Mouse (Mus musculus) testis, postnatal 10 days (tissue): ENCODE measurements around the gene Amfr.

Source experiments
- DNase-seq: peaks from one replicate; pipeline ENCODE4 v3.0.0; 2021; ENCODE audit warnings: low spot score

Gene Amfr

DNA sequence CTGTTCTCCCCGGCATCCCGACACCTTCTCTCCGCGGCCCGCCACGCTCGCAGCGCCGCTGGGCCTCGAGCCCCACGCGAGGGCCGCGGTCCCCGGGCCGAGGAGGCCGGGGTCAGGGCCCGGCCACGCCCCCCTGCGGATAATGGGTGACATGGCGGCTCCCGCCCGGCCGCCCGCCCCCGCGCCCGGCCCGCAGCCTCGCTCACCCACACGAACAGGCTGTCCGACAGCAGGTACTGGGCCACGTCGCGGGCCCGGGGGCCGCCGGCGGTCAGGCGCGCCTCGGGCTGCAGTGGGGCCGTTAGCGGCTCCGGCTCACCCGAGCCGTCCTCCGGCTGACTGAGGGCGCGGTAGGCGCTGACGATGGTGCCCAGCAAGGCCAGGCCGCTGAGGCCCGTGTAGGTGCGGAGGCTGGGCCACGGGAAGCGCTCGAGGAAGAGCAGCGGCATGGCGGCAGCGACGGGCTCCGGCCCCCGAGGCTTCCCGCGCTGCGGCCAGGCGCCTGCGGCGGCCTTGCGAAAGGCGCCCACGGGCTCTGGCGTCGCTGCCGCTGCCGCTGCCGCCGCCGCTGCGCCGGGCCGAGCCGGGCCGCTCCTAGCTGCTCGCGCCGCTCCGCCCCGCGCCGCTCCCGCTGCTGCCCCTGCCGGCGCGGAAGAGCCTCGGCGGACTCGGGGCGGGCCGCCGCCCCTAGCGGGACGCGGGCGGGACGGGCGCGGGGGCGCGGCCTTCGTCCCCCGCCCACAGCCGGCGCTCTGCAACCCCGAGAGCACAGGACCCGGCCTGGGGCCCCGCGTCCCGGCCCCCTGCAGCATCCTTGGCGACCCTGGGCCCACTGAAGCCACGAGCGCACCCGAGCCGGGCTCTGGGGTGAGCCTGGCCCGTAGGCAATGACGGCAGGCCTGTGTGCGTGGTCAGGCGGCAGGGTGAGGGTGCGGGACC lies at the start of gene Amfr:
TSS of gene Amfr (minus strand) at position 830 of the 939 bp plus-strand sequence.
- DNase-seq, result peak; percentile 85

DNA sequence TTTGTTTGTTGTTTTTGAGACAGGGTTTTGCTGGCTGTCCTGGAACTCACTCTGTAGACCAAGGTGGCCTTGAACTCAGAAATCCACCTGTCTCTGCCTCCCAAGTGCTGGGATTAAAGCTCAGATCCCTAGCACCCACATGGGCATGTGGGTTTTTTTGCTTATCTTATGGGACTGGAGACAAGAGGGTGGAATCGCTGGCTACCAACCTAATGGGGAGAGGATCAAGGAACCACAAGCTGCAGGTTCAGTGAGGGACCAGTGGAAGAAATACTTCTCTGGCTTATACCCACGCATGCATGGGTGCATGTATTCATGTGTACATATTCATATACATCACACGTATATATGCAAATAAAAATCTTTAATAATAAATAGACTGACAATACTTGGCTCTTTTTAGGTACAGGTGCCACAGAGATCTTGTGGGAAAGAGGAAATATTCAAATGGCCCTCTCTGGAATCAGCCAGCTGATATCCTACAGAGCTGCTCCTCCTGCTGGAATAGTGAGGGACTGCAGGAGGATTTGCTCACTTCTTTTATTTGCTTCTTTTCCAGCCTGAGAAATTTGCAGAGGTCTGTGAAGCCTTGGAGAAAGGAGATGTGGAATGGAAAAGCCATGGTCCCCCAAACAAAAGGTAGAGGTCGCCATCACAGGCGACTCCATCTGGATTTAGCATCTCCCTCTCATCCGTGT lies 44.7 kb upstream of the Amfr start:
- peak; percentile 80 for DNase-seq

DNA sequence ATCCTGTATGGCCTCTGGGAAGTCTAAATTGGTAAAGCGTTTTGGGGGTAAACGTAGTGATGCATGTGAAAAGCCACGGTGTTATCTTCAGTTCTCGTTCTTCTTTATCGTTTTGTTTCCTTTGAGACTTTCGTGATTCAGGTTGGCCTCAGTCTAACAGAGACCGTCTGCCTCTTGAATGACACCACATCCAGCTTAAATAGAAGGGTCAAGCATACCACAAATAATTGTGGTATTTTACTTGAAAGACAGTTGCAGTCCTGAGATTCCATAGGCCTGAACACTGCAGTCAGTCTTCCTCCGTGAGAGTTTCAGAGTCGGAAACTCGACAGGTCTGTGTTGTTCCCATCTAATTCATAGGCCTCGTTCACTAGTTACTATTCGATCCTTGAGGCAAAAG lies 40.1 kb upstream of the Amfr start:
- no peak for DNase-seq

DNA sequence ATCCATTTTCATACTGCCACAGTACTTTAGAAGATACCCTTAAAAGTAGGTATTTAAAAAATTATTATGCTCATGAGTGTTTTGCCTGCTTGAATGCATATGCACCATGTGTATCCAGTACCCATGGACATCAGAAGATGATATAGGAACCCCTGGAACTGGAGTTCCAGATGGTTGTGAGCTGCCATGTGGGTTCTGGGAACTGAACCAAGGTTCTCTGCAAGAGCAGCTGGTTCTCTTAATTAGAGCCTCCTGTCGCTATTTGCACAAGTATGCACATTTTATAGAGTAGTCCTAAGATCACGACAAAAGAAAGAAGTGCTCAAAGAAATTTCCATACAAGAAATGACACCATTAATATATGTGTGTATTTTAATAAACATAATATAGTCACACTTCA lies 35.2 kb upstream of the Amfr start:
- DNase-seq, result no peak

DNA sequence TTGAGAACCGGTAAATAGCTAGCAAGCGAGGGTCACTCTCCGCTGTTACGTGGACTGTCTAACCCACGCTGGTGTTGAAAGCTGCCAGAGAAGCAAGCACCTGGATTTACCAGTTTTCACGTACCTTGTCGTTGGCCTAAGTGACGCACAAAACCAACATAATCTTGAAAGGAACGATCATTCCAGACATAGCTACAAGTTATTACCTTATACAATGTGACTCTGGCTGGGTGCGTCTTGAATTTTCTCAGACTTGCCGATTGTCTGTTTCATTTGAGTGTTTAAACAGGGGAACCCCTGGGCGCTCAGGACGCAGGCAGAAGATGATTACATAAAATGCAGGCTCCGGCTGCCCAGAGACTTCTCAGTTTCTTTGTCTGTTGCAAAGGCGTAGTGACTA lies 25.2 kb upstream of the Amfr start:
- no peak for DNase-seq

DNA sequence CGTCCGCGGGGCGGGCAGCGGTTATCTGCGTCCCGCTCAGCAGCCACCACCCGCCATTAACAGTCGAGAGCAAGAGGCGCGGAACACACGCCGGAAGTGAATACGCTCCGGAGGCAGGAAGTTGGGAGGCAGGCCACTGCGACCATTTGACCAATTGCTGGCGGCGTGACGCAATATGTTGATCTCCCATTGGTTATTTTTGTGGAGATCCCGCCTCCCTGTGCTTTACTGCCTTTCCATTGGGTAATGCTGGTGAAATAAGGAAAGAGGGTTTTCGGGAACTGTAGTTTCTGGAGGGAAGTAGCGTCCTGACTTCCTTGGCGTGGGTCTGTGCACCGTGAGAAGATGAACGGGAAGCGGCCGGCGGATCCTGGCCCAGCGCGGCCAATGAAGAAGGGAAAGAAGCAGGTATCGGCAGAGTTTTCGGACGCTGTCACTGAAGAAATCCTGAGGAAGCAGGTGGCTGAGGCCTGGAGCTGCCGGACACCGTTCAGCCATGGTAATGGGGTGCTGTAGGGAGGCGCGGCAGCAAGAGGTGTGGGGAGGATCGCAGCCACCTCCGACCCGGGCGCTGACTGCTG lies 24.4 kb upstream of the Amfr start, which contains the start of the genes Nudt21 and Ogfod1:
TSS of gene Nudt21 (minus strand) at position 88 of the 581 bp plus-strand sequence.
TSS of gene Ogfod1 (plus strand) at position 255 of the 581 bp plus-strand sequence.
- DNase-seq, result peak; percentile 91

DNA sequence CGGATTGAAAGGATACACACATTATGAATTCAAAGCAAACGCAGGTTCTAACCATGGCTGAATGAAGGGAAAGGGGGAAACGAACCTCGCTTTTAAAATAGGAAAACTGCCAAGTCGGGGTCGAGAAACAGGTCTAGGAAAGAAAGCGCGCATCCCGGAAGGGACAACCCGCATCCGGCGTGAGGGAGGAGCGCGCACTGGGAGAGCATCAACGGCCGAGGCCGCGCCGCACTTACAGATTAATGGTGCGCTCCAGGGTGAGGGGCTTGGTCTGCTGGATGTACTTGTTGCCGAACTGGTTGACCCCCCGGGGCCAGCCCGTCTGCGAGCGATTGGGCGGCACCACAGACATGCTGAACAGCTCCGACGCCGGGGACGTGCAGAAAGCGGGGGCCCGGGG lies 23.9 kb upstream of the Amfr start:
- peak; percentile 77 for DNase-seq

DNA sequence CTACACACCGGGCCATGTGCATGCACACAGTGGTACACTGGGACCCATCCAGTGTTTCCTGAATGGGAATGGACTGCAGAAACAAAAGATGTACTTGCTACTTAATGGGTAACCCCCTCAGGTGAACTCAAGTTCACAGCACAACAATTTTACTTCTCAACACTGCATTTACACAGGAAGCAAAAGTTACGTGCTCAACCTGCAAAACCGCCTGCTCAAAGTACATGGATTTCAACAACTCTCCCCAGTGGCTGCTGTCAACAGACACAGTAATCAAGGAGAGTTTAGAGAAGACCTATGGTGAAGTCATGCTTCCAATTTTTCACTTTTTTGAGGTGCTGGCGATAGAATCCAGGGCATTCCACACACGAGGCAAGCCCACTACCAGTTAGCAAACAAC lies 22.6 kb upstream of the Amfr start:
- DNase-seq, result no peak

DNA sequence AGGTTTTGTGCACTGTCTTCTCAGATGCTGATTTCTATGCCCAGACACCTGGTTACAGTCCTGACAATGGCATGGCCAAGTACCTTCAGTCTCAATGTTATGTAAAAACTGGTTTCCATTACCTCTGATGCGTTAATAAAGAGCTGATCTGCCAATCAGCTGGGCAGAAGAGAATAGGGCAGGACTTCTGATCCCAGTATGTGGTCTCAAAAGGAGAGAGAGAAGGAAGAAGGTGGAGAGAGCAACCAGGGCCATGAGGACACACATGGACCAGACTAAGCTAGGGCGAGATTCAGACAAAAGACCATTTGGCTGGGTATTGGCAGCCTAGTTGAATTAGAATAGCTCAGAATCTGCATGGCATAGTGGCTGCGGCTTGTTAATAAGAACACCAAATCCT lies 21.0 kb upstream of the Amfr start:
- no peak for DNase-seq

DNA sequence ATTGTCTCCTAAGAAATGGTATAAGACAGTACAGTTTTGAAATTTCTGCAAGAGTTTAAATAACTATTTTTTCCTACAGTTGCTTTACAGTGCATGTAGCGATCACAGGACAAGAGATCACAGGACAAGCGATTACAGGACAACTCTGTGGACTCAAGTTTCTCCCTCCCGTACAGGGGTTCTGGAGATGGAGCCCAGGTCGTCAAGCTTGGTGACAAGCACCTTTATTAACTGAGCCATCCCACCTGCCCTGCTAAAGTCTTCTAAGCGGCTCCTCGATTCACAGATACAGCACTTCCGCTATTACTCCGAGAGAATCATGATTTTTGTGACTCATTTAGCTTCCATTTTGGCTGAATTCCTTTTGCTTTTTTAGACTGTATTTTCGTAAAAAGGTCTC lies 17.1 kb upstream of the Amfr start:
- DNase-seq, result no peak

DNA sequence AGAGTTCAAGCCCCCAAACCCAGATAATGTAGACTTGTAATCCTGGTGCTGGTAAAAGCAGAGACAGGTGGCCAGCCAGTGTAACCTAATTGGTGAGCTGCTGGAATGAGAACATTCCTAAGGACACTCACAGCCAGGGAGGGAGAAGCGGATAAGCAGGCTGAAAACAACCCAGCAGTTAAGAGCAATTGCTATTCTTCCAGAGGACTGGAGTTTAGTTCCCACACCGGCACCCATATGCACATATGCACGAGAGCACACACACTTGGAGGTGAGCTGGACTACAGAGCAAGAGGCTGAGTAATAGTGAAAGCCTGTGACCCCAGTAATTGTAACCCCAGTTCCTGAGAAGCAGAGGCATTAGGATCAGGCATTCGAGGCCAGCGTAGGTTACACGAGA lies 11.3 kb upstream of the Amfr start:
- DNase-seq, result no peak

DNA sequence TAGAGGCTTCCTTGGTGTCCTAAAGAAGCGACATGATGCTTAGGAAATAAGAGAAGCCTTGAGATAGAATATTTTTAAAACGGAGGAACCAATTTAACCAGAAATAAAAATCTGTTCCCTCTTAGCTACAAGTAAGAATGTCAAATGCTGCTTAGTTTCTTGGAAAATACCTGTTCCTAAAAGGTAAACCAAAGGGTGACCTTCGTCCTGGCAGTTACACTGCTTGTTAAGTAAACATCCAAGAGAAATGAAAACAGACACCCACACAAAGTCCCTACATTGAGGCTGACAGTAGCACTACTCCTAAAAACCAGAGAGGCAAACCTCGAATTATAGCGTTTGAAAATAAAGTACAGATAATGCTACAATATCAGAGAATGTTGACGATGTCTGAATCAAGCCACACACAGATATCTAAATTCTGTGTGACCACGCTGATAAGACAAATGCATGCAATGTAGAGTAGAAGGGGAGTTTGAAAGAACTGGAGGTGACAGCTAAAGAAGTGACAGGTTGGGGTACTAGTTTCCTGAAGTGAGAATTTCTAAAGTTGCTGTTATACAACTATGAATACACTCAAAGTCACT lies 477 bp upstream of the Amfr start:
- DNase-seq, result no peak

DNA sequence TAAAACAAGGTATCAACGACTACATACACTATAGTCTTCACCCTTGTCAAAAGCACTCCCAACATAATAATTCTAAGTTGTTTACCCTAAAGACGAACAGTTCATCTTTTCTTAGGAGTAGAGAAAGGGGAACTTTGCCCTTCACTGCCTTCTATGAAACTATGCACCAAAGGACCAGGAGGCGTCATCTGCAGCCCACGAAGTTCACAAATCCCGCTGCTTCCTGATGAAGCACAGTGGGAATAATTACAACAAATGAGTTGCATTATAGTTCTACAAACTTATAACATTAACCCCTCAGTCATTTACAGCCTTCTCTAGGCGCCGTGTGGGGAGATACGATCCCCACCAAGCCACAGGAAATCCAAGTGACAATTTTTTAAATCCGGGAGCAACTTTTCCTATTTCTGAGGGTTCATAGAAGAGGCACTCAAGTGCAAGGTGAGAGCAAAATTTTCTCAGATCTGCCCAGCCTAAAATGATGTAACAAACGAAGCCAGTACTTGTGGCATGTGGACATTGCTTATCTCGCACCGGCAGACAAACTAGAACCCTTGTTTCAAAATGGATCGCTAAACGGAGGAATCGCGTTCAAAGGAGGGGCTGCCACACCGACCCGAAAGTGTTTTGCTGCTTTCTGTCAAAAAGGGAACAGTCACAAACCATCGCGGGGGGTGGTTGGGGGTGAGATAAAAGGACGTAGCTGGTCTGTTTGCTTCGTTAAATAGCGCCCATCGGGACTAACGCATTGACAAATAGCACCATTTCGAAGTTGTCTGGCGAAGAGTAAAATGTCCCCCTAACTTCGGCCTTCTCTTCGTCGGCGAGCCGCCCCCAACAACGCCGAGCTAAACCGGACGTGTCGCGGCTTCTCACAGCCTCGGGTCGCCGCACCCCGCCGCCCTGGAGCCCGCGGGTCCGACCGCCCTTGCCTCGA lies 1.3 kb downstream of the Amfr start:
- DNase-seq, result no peak

DNA sequence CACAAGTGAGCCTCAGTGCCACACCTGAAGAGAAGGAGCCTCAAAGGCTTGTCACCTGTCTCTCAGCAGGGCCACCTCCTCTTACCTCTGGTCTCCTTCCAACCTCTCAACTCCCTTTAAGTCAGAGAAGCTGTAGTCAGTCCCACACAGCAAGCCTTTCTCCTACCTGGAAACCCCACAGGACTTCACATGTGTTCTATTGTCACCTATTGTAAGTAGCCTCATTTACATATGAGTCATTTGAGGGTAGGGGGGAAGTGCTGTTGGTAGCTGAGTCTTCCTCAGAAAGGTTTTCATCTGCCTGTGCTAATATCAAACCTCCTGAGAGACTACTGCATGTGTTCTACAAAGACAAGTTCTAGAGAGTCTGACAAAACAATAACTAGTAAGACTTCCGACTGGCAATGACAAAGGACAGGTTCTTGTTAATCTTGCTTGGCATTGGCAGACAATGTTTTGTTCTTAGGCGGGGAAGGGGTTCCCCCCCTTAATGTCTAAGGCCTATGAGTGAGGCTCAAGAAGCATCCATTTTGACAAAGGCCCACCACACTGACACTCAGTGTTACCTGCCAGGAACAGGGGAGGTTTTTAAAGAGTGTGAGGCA lies 2.4 kb downstream of the Amfr start:
- DNase-seq, result no peak

DNA sequence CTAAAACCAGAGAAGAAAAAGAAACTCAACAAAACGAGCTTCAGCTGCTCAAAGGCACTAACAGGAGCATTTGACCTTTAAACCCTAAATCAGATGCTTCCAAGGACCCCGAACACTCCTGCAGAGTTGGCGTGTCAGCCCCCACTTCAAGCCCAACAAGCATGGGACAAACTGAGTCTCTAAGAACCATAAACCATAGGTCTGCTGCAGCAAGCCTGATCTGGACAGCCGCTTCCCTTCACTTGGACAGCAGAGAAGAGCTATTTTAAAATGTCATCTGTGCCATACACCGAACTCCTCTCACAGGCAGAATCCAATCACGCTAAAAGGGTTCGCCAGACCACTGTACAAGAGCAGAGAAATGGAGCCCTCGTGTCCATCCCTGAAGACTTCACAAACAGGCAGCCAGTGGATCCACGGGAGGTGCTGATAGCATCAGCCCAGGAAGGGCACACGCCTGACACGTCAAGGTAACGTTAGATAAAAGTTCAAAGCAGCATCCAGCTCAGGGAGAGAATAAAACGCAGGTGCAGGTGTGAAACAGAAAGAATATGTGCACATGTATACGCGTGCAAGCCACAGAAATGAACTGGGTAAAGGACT lies 3.3 kb downstream of the Amfr start:
- DNase-seq, result no peak

DNA sequence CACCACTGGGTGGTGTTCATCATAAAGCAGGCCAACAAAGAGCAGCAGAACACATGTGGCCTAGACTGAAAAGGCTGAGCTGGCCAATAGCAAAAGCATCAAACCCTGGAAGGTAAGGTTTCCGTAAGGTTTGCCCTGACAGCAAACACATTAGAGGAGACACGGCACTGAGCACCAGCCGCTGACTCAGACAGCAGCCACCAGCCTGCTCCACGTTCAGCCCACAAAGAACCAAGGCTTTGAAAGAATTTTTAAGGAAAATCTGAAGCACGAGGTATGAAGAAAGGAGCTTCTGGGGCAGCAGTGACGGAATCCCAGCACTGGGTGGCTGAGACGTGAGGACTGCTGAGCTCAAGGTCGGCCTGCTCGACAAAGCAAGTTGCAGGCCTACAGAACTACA lies 8.5 kb downstream of the Amfr start:
- no peak for DNase-seq

DNA sequence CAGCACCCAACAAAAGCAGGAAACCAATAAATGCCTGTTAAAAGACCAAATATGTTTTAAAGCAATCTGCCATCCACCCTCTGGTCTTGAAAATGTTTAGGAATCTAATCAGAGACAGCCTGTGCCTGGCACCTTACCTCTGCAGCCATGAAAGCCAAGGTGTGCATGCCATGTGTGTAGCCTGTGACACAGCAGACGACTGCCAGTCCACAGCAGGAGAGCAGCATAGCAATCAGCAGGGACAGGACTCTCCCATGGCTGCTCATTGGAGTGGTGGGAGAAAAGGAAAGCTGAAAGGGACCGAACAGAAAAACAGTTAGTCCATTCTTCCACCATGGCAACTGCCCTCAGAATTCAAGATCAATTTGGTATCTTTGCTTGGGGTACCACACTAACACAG lies 13.7 kb downstream of the Amfr start:
- no peak for DNase-seq

DNA sequence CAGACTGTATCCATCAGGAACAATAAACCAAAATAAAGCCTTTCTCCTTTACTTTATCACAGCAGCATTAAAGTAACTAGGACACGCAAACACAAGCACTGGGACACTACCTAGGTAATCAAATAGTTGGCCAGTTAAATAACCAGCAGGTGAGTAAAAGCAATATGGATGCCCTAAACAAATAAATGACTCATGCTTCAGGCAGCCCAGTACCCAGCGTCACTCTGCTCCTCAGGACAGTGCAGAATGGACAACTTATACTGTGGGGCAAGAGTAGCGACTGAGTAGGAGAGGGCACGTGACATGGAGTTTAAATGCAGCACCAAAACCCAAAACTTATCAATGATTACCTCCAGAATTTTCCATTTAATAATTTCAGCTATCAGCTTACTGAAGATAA lies 22.9 kb downstream of the Amfr start:
- DNase-seq, result no peak

DNA sequence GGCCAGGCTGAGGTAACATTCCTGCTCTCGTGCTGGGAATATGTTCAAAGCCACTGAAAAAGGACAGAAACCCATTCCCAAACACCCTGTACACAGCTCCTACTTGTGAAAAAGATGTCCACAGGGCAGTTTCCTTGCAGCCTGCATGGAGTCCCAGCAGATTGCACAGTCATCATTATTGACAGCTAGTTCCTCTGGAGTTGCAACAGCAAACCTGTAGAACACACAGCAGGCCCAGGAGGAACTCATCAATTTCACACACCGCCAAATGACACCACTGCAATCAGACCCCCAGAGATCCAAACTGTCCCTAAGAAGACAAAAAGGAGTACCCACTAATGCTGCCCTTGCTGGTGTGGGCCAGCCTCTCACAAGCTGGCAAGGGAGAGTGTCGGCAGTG lies 27.9 kb downstream of the Amfr start:
- DNase-seq, result no peak

DNA sequence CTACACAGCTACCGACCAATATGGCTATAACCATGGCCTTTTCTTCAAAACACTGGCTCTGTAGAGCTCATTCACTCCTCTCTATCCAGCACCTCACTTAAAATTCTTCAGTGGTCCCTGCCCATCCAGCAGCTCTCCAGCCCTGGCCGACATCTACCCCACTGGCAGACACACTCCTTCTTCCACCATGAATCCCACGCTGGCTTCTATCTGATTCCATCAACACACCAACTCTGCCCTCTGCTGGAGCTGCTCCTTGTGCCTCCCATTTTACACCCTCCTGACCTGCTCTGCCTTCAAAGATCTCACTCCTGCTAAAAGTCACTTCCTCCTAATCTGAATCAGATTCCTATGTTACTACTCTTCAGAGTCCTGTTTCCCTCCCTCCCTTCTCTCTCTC lies 28.8 kb downstream of the Amfr start:
- no peak for DNase-seq
